Mouse (Mus musculus) liver, embryonic 14.5 days (tissue): ENCODE data around the gene Sik2.

Source experiments
- CTCF ChIP-seq: IDR thresholded peaks from 2 replicates; pipeline ENCODE4 v1.5.1; 2016; ENCODE audit warnings: antibody characterized with exemption, low read depth, control low read depth
- EP300 ChIP-seq: IDR thresholded peaks from 2 replicates; pipeline ENCODE4 v1.6.1; 2016; ENCODE audit warnings: antibody characterized with exemption, low read depth

GRCm38 (mm10) chr9:51042136-51042535 is 33.3 kb upstream of the Sik2 start:
- TF ChIP-seq CTCF (no peak), EP300 (no peak)
